Mouse (Mus musculus) bone marrow, adult 2 months (tissue): ENCODE results near the gene Fam19a3. TPM values are rescaled to one million over a fixed set of nuclear protein-coding genes. Genes with fewer than 3 reads are reported as not detected.

Experiments
- H3K27ac ChIP-seq: fragments of 200-500 bp; 2 replicates; pipeline ENCODE4 v1.5.1; 2012; ENCODE audit warnings: low read depth, mild to moderate bottlenecking, control low read depth, inconsistent platforms, low read length; ENCODE audit not compliant: control insufficient read depth, poor library complexity, insufficient read depth
- H3K4me1 ChIP-seq: fragments of 200-500 bp; 2 replicates; pipeline ENCODE4 v1.6.1; 2011; ENCODE audit warnings: low read length; ENCODE audit not compliant: control insufficient read depth, insufficient read depth
- H3K4me3 ChIP-seq: fragments of 200-500 bp; replicated peaks from 2 replicates; pipeline ENCODE3; 2011; ENCODE audit warnings: mild to moderate bottlenecking, low read depth, low read length, control low read depth; ENCODE audit not compliant: control insufficient read depth
- CTCF ChIP-seq: fragments of 200-500 bp; IDR thresholded peaks from 2 replicates; pipeline ENCODE4 v1.5.1; 2011; ENCODE audit warnings: low read length, control low read depth; ENCODE audit not compliant: control insufficient read depth, insufficient read depth
- POLR2A ChIP-seq: fragments of 200-500 bp; IDR thresholded peaks from 2 replicates; pipeline ENCODE4 v1.6.1; 2011; ENCODE audit warnings: low read depth, mild to moderate bottlenecking, control low read depth, low read length, borderline replicate concordance; ENCODE audit not compliant: control insufficient read depth
- WGBS: fragments of 180-500 bp; shearing (Covaris S2); methylation state at CpG from one replicate; pipeline ENCODE4 v1.1.7; 2018; 5-methylcytosine and 5-hydroxymethylcytosine counted together
- polyA plus RNA-seq: library from polyadenylated mRNA; stranded (reverse); fragments of >200 nt; gene quantifications from 2 replicates; pipeline ENCODE4 v1.2.4, GENCODE M21; 2011; ENCODE audit warnings: low replicate concordance; ENCODE audit not compliant: missing spikeins, insufficient read depth, insufficient read length

The Fam19a3 gene
- polyA plus RNA-seq, 1 experiment: not detected

DNA sequence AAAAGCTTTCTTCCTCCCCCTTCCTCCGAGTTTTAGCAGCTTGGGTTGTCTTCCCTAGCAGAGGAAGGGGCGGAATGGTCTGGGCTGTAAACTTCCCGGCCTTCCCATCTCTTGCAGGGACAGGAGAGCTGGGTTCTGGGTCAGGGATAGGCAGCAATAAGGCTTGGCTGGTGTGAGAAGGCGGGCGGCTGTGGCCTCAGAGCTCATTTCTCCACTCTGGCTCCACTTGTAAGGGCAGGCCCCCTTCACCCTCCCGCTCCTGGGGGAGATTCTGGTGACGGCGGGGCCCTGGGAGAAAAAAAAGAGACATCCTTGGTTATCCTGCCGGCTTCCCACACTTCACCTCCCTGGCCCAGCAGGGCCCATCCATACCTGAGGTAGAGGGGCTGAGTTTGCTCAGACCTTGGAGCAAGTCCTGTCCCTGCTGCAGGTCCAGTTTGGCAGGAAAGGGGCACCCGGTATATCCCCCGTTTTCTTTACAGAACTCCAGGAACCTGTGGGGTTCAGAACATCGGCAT, 13.4 kb upstream of the Fam19a3 start:
- Histone ChIP-seq H3K4me3 (no peak overlapping the region), H3K4me1 (no peaks in the 10 kb centered on the region), H3K27ac (no peak overlapping the region)
- WGBS: 84% methylated on average over 12 of the region's 12 CpGs
- no peak for TF ChIP-seq POLR2A
- TF ChIP-seq CTCF: no peak

DNA sequence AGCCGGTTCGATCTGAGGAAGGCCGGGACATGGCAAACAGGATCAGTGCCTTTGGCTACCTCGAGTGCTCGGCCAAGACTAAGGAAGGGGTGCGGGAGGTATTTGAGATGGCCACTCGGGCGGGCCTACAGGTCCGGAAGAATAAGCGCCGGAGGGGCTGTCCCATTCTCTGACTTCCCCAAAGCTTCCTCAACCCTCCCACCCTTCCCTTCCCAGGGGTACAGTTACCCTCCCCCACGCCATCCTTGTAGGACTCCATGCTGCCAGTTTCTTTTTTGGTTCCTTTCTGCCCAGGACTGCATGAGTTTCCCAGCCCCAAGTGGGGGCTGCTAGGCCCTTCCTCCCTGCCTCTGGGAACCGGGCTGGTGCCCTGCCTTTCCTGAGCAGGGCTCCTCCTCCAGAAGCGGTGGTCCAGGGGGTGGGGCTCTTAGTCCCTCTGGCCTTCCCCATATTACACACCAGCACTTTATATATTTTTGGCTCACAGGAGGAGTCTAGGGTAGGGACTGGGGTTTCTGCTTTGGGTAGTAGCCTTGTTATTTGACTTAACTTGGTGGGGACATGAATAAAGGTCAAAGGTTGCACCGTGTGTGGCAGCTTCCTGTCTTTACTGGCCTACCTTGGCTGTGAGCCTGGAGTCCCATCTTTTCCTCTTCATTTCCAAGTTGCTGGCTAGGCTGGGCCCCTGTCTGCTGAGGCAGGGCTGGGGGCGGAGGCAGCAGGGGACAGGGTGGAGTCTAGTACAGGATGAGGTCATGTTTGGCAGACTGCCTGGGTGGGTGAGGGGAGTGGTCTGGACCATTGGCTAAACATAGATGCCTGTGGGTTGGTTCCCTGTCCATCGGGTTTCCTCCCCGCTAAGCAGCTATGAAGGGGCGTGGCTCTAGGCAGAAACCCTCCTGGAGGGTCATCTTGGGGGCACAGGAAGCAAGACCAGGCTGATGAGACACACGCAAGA, 12.5 kb upstream of the Fam19a3 start:
- 60% methylated on average over 20 of the region's 20 CpGs for WGBS
- Histone ChIP-seq H3K4me3 (no peak overlapping the region), H3K4me1 (no peaks in the 10 kb centered on the region), H3K27ac (no peak overlapping the region)
- no peak for TF ChIP-seq POLR2A
- no peak for TF ChIP-seq CTCF

DNA sequence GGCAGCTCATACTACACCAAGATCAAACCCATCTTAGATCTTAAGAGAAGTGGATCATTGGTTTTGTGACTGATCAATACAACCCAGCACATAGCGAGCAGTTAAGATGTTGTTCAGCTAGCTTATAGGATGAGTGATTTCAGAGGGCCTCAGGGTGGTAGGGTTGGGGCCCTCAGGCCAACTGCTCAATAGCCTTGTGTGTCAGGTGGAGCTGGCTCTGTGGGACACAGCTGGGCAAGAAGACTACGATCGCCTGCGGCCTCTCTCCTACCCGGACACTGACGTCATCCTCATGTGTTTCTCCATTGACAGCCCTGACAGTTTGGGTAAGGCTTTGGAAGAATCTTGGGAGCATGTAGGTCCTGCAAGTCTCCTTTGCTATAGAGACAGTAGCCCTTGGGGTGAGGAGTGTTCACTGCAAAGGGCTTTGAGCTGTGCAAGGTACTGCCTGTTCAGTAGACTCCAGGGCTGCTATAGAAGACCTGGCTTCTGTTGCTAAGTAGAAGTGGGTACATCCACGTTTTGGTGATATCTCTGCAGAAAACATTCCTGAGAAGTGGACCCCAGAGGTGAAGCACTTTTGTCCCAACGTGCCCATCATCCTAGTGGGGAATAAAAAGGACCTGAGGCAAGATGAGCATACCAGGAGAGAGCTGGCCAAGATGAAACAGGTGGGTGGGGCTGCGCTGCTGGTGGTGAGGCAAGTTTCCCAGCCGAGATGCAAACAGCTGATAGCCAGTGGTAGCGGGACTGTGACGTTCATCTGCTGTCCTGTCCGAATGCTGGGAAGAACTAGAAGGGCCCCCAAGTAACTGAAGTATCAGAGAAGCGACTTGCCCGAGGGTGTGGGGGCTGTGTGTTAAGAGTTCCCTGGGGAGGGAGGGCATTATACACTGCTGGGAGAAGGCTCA, 11.0 kb upstream of the Fam19a3 start:
- no peak for TF ChIP-seq POLR2A
- H3K4me3 ChIP-seq: no peak overlapping the region
- H3K4me1 ChIP-seq: no peaks in the 10 kb centered on the region
- 72% methylated on average over 15 of the region's 15 CpGs for WGBS
- H3K27ac ChIP-seq: no peak overlapping the region

- no peaks in the 10 kb centered on the region for H3K4me1 ChIP-seq
- TF ChIP-seq POLR2A (no peak), CTCF (no peak)
- WGBS: 84% methylated on average over 8 of the region's 8 CpGs
Observed at GRCm38 (mm10) chr3:104791671-104792070, 10.0 kb upstream of the Fam19a3 start.

DNA sequence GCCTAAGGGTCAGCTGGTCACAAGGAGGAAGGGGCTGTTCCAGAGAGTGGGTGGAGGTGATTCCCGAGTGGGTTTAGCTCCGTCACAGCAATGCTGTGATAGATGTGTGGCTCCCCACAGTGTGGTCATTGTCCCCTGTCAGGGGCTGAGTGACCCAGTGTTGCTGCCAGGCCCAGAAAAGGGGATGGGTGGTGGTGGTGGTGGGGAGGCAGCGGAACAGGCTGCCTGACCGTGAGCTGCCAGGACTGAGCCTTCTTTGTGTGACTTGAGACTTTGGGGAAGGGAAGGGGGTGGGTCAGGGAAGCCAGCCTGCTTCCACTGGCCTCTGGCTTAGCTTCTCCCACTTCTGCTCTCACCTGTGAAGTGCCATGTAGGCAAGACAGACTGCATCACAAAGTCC, 9.4 kb upstream of the Fam19a3 start:
- WGBS: 59% methylated on average over 4 of the region's 4 CpGs
- Histone ChIP-seq H3K4me1 (no peaks in the 10 kb centered on the region), H3K27ac (no peak overlapping the region), H3K4me3 (no peak overlapping the region)
- TF ChIP-seq CTCF (no peak), POLR2A (no peak)

More at GRCm38 (mm10) chr3:104791671-104792070, 10.0 kb upstream of the Fam19a3 start:
- Histone ChIP-seq H3K4me3 (no peak overlapping the region), H3K27ac (no peak overlapping the region)

- H3K4me1 ChIP-seq: no peaks in the 10 kb centered on the region
- no peak overlapping the region for H3K4me3 ChIP-seq
- H3K27ac ChIP-seq: no peak overlapping the region
- TF ChIP-seq POLR2A (no peak), CTCF (no peak)
- 49% methylated on average over 6 of the region's 6 CpGs for WGBS
Observed at GRCm38 (mm10) chr3:104790401-104790937, 8.8 kb upstream of the Fam19a3 start.

DNA sequence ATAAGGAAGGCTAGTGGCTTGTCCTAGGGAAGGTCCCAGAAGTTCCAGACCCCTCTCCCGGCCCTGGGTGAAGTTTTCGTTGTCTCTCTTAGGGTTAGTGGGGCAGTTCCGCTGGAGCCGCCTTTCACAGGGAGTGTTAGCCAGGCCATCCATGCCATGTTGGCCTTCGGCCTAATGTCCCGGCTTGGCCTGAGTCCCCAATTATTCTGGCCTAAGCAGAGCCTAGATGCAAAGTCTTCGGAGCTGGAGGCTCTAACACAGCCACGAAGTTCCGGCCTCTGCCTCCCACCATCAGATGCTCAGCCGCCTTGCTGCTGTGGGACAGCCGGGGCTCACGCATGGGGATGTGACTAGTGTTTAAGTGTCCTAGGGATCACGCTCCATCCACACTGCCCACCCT, 8.2 kb upstream of the Fam19a3 start:
- no peak for TF ChIP-seq CTCF
- TF ChIP-seq POLR2A: no peak
- WGBS: 79% methylated on average over 13 of the region's 13 CpGs
- Histone ChIP-seq H3K4me3 (no peak overlapping the region), H3K27ac (no peak overlapping the region), H3K4me1 (no peaks in the 10 kb centered on the region)

DNA sequence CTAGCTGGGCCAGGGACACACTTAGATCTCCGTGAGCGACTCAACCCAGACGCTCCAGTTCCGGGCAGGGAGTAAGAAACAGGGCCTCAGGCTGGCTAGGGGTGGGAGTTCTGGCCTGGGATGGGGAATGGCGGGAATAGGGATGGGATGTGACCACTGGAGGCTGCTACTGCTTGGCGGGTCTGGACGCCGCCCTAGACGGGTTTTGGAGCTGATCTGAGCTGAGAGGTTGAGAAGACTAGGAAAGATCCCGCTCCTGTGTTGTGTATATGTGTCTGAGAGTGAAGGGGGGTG, 7.6 kb upstream of the Fam19a3 start:
- WGBS: 46% methylated on average over 10 of the region's 10 CpGs
- TF ChIP-seq CTCF: no peak
- no peak for TF ChIP-seq POLR2A
- Histone ChIP-seq H3K27ac (no peak overlapping the region; the same call in 1 of the 2 replicates), H3K4me3 (peak overlapping the region; percentile 40), H3K4me1 (no peaks in the 10 kb centered on the region)
